Mouse (Mus musculus): ENCODE results near the gene Tnrc6b. TPM values are rescaled to one million over a fixed set of nuclear protein-coding genes. Genes with fewer than 3 reads are reported as not detected.

Gene Tnrc6b
- polyA plus RNA-seq, 1 experiment: 65.3 TPM

GRCm38 (mm10) chr15:80801597-80801996 lies 90.5 kb downstream of the Tnrc6b start:
- H3K4me3 ChIP-seq (replicated peaks; ENCODE audit: control insufficient read depth, low read depth, low read length): no peak overlapping the region
- peaks cover 3% of the 10 kb centered on the region; the same call in 1 of the 2 replicates for H3K4me1 ChIP-seq (ENCODE audit: control insufficient read depth, insufficient read depth, low read length)
- 30% methylated on average over 1 of the region's 1 CpGs for WGBS
- TF ChIP-seq CTCF (IDR thresholded peaks at IDR 0.05; ENCODE audit: control insufficient read depth, insufficient read depth, low read length) (no peak), POLR2A (IDR thresholded peaks at IDR 0.05; ENCODE audit: borderline replicate concordance, control insufficient read depth, low read depth, low read length) (no peak)
- no peak overlapping the region for H3K27ac ChIP-seq (ENCODE audit: control insufficient read depth, insufficient read depth, low read depth, low read length, poor library complexity)

- peaks cover 3% of the 10 kb centered on the region for H3K4me1 ChIP-seq (ENCODE audit: control insufficient read depth, insufficient read depth, low read length)
- no peak for TF ChIP-seq CTCF (IDR thresholded peaks at IDR 0.05; ENCODE audit: control insufficient read depth, insufficient read depth, low read length)
- TF ChIP-seq POLR2A (IDR thresholded peaks at IDR 0.05; ENCODE audit: borderline replicate concordance, control insufficient read depth, low read depth, low read length): no peak
- H3K27ac ChIP-seq (ENCODE audit: control insufficient read depth, insufficient read depth, low read depth, low read length, poor library complexity): no peak overlapping the region
- 70% methylated on average over 5 of the region's 5 CpGs for WGBS
- no peak overlapping the region for H3K4me3 ChIP-seq (replicated peaks; ENCODE audit: control insufficient read depth, low read depth, low read length)
Observed at GRCm38 (mm10) chr15:80807162-80807561, 96.0 kb downstream of the Tnrc6b start.

- Histone ChIP-seq H3K4me1 (ENCODE audit: control insufficient read depth, insufficient read depth, low read length) (peaks cover 5% of the 10 kb centered on the region), H3K27ac (ENCODE audit: control insufficient read depth, insufficient read depth, low read depth, low read length, poor library complexity) (no peak overlapping the region), H3K4me3 (replicated peaks; ENCODE audit: control insufficient read depth, low read depth, low read length) (no peak overlapping the region)
- TF ChIP-seq CTCF (IDR thresholded peaks at IDR 0.05; ENCODE audit: control insufficient read depth, insufficient read depth, low read length) (no peak), POLR2A (IDR thresholded peaks at IDR 0.05; ENCODE audit: borderline replicate concordance, control insufficient read depth, low read depth, low read length) (no peak)
- WGBS: 76% methylated on average over 3 of the region's 3 CpGs
Observed at GRCm38 (mm10) chr15:80810226-80810625, 99.1 kb downstream of the Tnrc6b start.

DNA sequence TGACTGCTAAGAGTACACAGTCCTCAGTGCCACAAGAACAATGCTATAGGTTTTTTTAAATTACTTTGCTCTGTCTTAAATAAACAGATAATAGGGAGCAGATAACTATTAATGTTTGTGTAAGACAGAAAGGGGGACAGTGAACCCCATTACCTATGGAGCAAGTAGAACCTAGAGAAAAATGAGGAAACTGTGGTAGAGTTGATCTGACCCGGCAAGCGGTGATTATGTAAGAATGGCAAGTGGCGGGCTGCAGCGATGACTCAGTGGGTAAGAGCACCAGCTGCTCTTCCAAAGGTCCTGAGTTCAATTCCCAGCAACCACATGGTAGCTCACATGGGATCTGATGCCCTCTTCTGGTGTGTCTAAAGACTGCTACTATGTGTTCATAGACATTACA lies 101.7 kb downstream of the Tnrc6b start:
- TF ChIP-seq CTCF (IDR thresholded peaks at IDR 0.05; ENCODE audit: control insufficient read depth, insufficient read depth, low read length) (no peak), POLR2A (IDR thresholded peaks at IDR 0.05; ENCODE audit: borderline replicate concordance, control insufficient read depth, low read depth, low read length) (no peak)
- H3K4me3 ChIP-seq (replicated peaks; ENCODE audit: control insufficient read depth, low read depth, low read length): no peak overlapping the region
- H3K4me1 ChIP-seq (ENCODE audit: control insufficient read depth, insufficient read depth, low read length): peaks cover 3% of the 10 kb centered on the region
- 4% methylated on average over 4 of the region's 4 CpGs for WGBS
- H3K27ac ChIP-seq (ENCODE audit: control insufficient read depth, insufficient read depth, low read depth, low read length, poor library complexity): no peak overlapping the region

DNA sequence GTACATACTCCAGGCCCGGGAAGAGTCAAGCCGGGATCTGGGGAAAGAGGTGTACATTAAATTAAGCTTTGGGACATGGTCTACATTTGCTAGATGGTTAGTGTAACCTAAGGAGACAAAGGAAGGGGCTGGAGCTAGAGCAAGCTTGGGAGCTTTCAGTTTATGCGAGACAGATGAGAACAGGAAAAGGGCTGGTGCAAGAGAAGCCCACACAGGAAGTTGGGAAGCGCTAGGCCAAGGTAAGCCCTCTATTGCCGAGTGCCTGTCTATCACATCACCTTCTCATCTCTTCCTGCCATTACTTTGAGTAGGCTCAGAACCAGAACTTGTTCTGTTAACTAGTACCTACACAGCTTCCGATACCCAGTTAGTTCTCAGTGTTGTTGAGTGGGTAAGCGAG lies 103.7 kb downstream of the Tnrc6b start:
- 19% methylated on average over 7 of the region's 7 CpGs for WGBS
- Histone ChIP-seq H3K4me3 (replicated peaks; ENCODE audit: control insufficient read depth, low read depth, low read length) (no peak overlapping the region), H3K27ac (ENCODE audit: control insufficient read depth, insufficient read depth, low read depth, low read length, poor library complexity) (peak overlapping the region; percentile 47), H3K4me1 (ENCODE audit: control insufficient read depth, insufficient read depth, low read length) (peaks cover 3% of the 10 kb centered on the region)
- no peak for TF ChIP-seq POLR2A (IDR thresholded peaks at IDR 0.05; ENCODE audit: borderline replicate concordance, control insufficient read depth, low read depth, low read length)
- TF ChIP-seq CTCF (IDR thresholded peaks at IDR 0.05; ENCODE audit: control insufficient read depth, insufficient read depth, low read length): no peak

DNA sequence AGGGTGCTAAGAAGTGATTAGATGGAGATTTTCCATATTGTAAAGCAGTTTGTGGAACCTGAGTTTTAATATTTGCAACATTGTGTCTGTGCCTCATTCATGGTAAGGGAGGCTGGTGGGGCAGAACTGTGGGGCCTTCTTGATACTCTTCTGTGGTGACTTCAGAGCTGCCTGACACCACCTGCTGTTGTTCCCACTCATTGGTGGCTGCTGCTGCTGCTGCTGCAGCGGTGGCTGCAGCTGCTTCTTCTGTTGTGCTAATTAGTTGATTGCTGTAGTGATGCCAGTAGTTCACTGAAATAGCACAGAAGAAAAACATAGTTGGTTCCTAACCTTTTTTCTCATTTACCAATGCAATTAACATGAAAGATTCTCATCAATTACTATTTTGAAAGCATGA lies 111.2 kb downstream of the Tnrc6b start:
- H3K27ac ChIP-seq (ENCODE audit: control insufficient read depth, insufficient read depth, low read depth, low read length, poor library complexity): no peak overlapping the region
- no peaks in the 10 kb centered on the region; the same call in 1 of the 2 replicates for H3K4me1 ChIP-seq (ENCODE audit: control insufficient read depth, insufficient read depth, low read length)
- TF ChIP-seq POLR2A (IDR thresholded peaks at IDR 0.05; ENCODE audit: borderline replicate concordance, control insufficient read depth, low read depth, low read length) (no peak), CTCF (IDR thresholded peaks at IDR 0.05; ENCODE audit: control insufficient read depth, insufficient read depth, low read length) (no peak)
- H3K4me3 ChIP-seq (replicated peaks; ENCODE audit: control insufficient read depth, low read depth, low read length): no peak overlapping the region
- 100% methylated on average over 1 of the region's 1 CpGs for WGBS

DNA sequence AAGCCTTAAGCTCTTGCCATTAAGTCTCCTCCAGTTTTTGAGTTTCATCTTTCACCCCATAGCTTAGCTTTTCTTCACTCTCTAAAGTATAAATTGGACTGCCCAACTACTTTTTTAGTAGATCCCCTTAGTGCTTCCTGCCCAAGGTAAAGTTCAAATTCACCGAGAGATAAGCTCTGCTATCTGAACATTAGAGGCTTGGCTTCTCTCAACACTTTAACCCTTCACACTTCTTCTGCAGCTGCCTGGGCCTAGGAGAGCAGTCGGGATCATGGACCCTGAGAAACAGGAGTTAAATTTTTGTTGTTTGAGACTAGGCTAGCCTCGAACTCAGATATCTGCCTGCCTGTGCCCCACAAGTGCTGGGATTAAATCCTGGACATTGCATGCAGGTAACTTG lies 120.1 kb downstream of the Tnrc6b start:
- 55% methylated on average over 3 of the region's 3 CpGs for WGBS
- H3K27ac ChIP-seq (ENCODE audit: control insufficient read depth, insufficient read depth, low read depth, low read length, poor library complexity): no peak overlapping the region
- H3K4me3 ChIP-seq (replicated peaks; ENCODE audit: control insufficient read depth, low read depth, low read length): no peak overlapping the region
- TF ChIP-seq POLR2A (IDR thresholded peaks at IDR 0.05; ENCODE audit: borderline replicate concordance, control insufficient read depth, low read depth, low read length): no peak
- TF ChIP-seq CTCF (IDR thresholded peaks at IDR 0.05; ENCODE audit: control insufficient read depth, insufficient read depth, low read length): no peak
- peaks cover 6% of the 10 kb centered on the region for H3K4me1 ChIP-seq (ENCODE audit: control insufficient read depth, insufficient read depth, low read length)

DNA sequence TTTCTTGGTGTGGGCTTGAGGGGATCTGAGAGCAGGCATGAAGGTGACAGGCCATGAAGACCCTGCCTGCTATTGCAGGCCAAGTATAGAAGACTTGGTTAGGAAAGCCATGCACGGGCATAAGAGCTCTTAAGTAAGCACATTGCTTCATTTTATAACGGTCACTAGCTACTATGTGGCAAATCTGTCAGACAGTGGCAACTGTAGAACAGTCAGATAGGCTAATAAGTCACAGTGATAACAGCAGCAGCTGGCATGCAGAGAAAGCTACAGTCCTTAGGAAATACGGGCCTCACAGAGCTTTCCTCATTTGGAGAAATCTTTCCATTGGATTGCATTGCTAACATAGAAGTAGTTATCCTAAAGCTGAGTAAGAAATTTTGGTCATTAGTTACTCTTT lies 121.7 kb downstream of the Tnrc6b start:
- TF ChIP-seq POLR2A (IDR thresholded peaks at IDR 0.05; ENCODE audit: borderline replicate concordance, control insufficient read depth, low read depth, low read length) (no peak), CTCF (IDR thresholded peaks at IDR 0.05; ENCODE audit: control insufficient read depth, insufficient read depth, low read length) (no peak)
- Histone ChIP-seq H3K4me1 (ENCODE audit: control insufficient read depth, insufficient read depth, low read length) (peaks cover 7% of the 10 kb centered on the region), H3K4me3 (replicated peaks; ENCODE audit: control insufficient read depth, low read depth, low read length) (no peak overlapping the region), H3K27ac (ENCODE audit: control insufficient read depth, insufficient read depth, low read depth, low read length, poor library complexity) (peak overlapping the region; percentile 38; the same call in 1 of the 2 replicates)
- WGBS: 23% methylated on average over 3 of the region's 3 CpGs

DNA sequence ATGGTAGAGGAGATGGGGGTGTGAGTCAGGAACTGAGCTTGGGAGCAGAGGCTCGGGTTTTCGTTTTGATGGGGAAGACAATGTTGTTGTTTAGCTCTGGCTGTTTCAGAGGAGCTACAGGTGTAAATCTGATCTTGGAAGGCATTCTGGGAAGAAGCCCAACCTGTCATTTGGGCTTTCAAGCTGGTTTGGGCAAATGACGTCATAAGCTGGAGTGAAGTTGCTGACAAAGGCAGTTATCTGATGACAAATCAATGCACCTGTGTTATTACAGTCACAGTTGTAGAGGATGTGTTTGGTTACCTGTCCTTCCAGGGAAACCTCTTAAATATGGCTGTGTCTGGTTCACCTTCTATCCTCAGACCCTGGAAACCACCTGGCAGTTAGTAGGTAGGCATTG lies 125.1 kb downstream of the Tnrc6b start:
- Histone ChIP-seq H3K4me3 (replicated peaks; ENCODE audit: control insufficient read depth, low read depth, low read length) (no peak overlapping the region), H3K4me1 (ENCODE audit: control insufficient read depth, insufficient read depth, low read length) (peaks cover 3% of the 10 kb centered on the region), H3K27ac (ENCODE audit: control insufficient read depth, insufficient read depth, low read depth, low read length, poor library complexity) (no peak overlapping the region)
- WGBS: 69% methylated on average over 3 of the region's 3 CpGs
- TF ChIP-seq CTCF (IDR thresholded peaks at IDR 0.05; ENCODE audit: control insufficient read depth, insufficient read depth, low read length): no peak
- TF ChIP-seq POLR2A (IDR thresholded peaks at IDR 0.05; ENCODE audit: borderline replicate concordance, control insufficient read depth, low read depth, low read length): no peak

Measured in bone marrow, adult 2 months (tissue).